Mouse (Mus musculus) MEL (cell line): ENCODE data around the gene Erv3.

Experiments
- CHD2 ChIP-seq: IDR thresholded peaks from 2 replicates; pipeline ENCODE4 v1.6.1; 2011; ENCODE audit warnings: low read length, improper control_type of control experiment
- CTCF ChIP-seq, 3 experiments: IDR thresholded peaks in 2 of 3; conservative IDR thresholded peaks in 1 of 3; 2 replicates each; pipeline ENCODE4 v1.5.1; 2011 to 2012; ENCODE audit warnings: low read length in 3 of 3, low read depth in 2 of 3, mild to moderate bottlenecking in 2 of 3, improper control_type of control experiment in 1 of 3, inconsistent platforms in 1 of 3, mixed read lengths in 1 of 3, moderate library complexity in 1 of 3; ENCODE audit not compliant: control insufficient read depth in 1 of 3, insufficient read depth in 1 of 3, poor library complexity in 1 of 3, severe bottlenecking in 1 of 3
- E2F4 ChIP-seq: IDR thresholded peaks from 2 replicates; pipeline ENCODE4 v1.6.1; 2011; ENCODE audit warnings: low read depth, low read length, improper control_type of control experiment, borderline replicate concordance
- EP300 ChIP-seq, 2 experiments: IDR thresholded peaks; 2 replicates each; pipeline ENCODE4 v1.6.1; 2011; ENCODE audit warnings: improper control_type of control experiment in 2 of 2, low read length in 2 of 2, low read depth in 1 of 2, mild to moderate bottlenecking in 1 of 2
- GATA1 ChIP-seq: IDR thresholded peaks from 2 replicates; pipeline ENCODE4 v1.6.1; 2011; ENCODE audit warnings: low read depth, low read length, improper control_type of control experiment
- HCFC1 ChIP-seq: IDR thresholded peaks from 2 replicates; pipeline ENCODE4 v1.6.1; 2012; ENCODE audit warnings: low read depth, mild to moderate bottlenecking, inconsistent platforms, low read length, improper control_type of control experiment, moderate library complexity
- MYC ChIP-seq: IDR thresholded peaks from 2 replicates; pipeline ENCODE4 v1.6.1; 2011; ENCODE audit warnings: low read depth, mild to moderate bottlenecking, low read length, improper control_type of control experiment, moderate library complexity
- POLR2A ChIP-seq, 2 experiments: IDR thresholded peaks; 2 replicates each; pipeline ENCODE4 v1.6.1; 2011 to 2012; ENCODE audit warnings: low read length in 2 of 2, mild to moderate bottlenecking in 2 of 2, control low read depth in 1 of 2, improper control_type of control experiment in 1 of 2, low read depth in 1 of 2, moderate library complexity in 1 of 2; ENCODE audit not compliant: control insufficient read depth in 1 of 2, insufficient read depth in 1 of 2, poor library complexity in 1 of 2
- POLR2AphosphoS5 ChIP-seq: IDR thresholded peaks from 2 replicates; pipeline ENCODE4 v1.6.1; 2012; ENCODE audit warnings: low read depth, borderline replicate concordance, mild to moderate bottlenecking, inconsistent platforms, low read length, moderate library complexity, mixed read lengths
- TCF12 ChIP-seq: IDR thresholded peaks from 2 replicates; pipeline ENCODE4 v1.6.1; 2014; ENCODE audit warnings: low read depth, mild to moderate bottlenecking, inconsistent platforms, low read length, improper control_type of control experiment, moderate library complexity
- USF2 ChIP-seq, 2 experiments: IDR thresholded peaks; 2 replicates each; pipeline ENCODE4 v1.6.1; 2011 to 2012; ENCODE audit warnings: improper control_type of control experiment in 2 of 2, low read length in 2 of 2, borderline replicate concordance in 1 of 2, inconsistent platforms in 1 of 2, low read depth in 1 of 2, mild to moderate bottlenecking in 1 of 2; ENCODE audit not compliant: insufficient read depth in 1 of 2
- ZNF384 ChIP-seq: IDR thresholded peaks from 2 replicates; pipeline ENCODE4 v1.6.1; 2012; ENCODE audit warnings: low read depth, mild to moderate bottlenecking, inconsistent platforms, low read length, improper control_type of control experiment

- no peak for TF ChIP-seq CHD2
- TF ChIP-seq CTCF (IDR thresholded peaks at IDR 0.05 in 2 of 3, conservative IDR thresholded peaks at IDR 0.05 in 1 of 3; ENCODE audit: control insufficient read depth in 1 of 3, insufficient read depth in 1 of 3, low read depth in 2 of 3, low read length in 3 of 3, poor library complexity in 1 of 3, severe bottlenecking in 1 of 3), result no peak
- no peak for TF ChIP-seq MYC
- TF ChIP-seq USF2 (IDR thresholded peaks at IDR 0.05; ENCODE audit: borderline replicate concordance in 1 of 2, insufficient read depth in 1 of 2, low read depth in 1 of 2, low read length in 2 of 2), result no peak
- no peak for TF ChIP-seq TCF12
- TF ChIP-seq EP300 (IDR thresholded peaks at IDR 0.05; ENCODE audit: low read depth in 1 of 2, low read length in 2 of 2), result no peak
- TF ChIP-seq POLR2AphosphoS5, result no peak
- no peak for TF ChIP-seq GATA1
- TF ChIP-seq POLR2A (IDR thresholded peaks at IDR 0.05; ENCODE audit: control insufficient read depth in 1 of 2, insufficient read depth in 1 of 2, low read depth in 1 of 2, low read length in 2 of 2, poor library complexity in 1 of 2), result no peak
- no peak for TF ChIP-seq E2F4
- TF ChIP-seq HCFC1, result no peak
- TF ChIP-seq ZNF384, result no peak
Observed at GRCm38 (mm10) chr2:131847501-131848359, 11.8 kb downstream of the Erv3 start.
